Comparison of ENCODE assay signal across 7 mouse cellular contexts in the genomic region with DNA sequence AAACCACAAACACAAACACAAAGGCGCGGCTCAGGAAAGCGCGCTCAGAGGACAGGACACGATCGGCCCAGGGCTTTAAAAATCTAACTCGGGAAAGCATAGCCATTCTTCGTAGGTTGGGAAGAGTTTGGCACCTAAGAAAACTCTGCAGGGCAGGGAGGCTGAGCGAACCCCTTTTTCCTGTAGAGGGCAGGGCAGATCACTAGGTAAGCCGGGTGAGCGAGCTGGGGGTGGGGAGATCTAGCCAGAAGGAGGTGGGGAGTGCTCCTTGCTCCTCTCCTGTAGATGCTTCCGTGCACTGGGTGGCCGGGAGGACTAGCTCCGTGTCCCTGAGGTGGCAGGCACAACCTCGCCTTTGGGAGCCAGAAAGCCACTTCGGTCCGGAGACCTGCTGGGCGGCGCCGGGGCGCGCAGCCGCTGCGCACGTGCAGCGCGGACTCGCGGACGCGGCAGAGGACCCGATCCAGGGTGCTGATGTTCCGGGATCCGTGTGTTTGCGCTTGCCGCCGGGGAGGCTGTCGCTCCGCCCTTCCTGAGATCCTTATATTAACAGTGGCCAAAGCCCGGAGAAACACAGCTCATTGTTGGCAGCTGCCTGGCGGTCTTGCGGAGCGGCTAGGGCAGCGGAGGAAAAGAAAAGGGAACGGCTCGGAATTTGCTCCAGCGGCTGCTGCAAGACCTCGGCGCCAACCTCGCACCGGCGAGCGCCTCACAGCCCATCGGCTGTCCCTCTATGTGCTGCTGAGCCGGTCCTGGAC. TPM values are rescaled to one million over a fixed set of nuclear protein-coding genes. Genes with fewer than 3 reads are reported as not detected.
DNase-seq lines count a peak whose midpoint lies in the region; ATAC-seq lines count a peak whose summit lies in the region.

A gene (plus strand): TSS at position 566 of the 758 bp plus-strand sequence.

- peak; percentile 85 for ATAC-seq in intestine, embryonic 15.5 days

- H3K9me3 ChIP-seq in intestine, embryonic 15.5 days = no peaks in the 10 kb centered on the region
- no peaks in the 10 kb centered on the region for H3K9me3 ChIP-seq in midbrain, embryonic 10.5 days (replicated peaks)

- no peaks in the 10 kb centered on the region for H3K36me3 ChIP-seq in intestine, embryonic 15.5 days
- H3K36me3 ChIP-seq in midbrain, embryonic 10.5 days = peaks cover 20% of the 10 kb centered on the region

- WGBS in intestine, embryonic 15.5 days = under 1% methylated on average over 55 of the region's 55 CpGs
- under 1% methylated on average over 55 of the region's 55 CpGs for WGBS in midbrain, embryonic 10.5 days

- intact Hi-C loops in gastrocnemius, postnatal 36 days (cut with DNase I) = loop anchor here (5.0 to 10.0 kb wide), 4 partner anchors 201 to 1168 kb away; no protein-coding TSS in a partner anchor
- intact Hi-C loops in left cerebral cortex, postnatal 25 days (cut with DNase I) = loop anchor here (2.0 to 10.0 kb wide), 10 partner anchors 160 to 1916 kb away; no protein-coding TSS in a partner anchor

- peaks cover 8% of the 10 kb centered on the region for H3K4me1 ChIP-seq in intestine, embryonic 15.5 days (replicated peaks)
- H3K4me1 ChIP-seq in midbrain, embryonic 10.5 days = peaks cover 44% of the 10 kb centered on the region

- peak within 1 kb of the TSS; percentile 97 for H3K9ac ChIP-seq in intestine, embryonic 15.5 days

- peak within 1 kb of the TSS; percentile 89 for H3K4me3 ChIP-seq in intestine, embryonic 15.5 days (replicated peaks)
- peak within 1 kb of the TSS; percentile 98 for H3K4me3 ChIP-seq in midbrain, embryonic 10.5 days

- H3K4me2 ChIP-seq in intestine, embryonic 15.5 days (replicated peaks) = peak within 1 kb of the TSS; percentile 83

- H3K27me3 ChIP-seq in intestine, embryonic 15.5 days (replicated peaks) = no peaks in the 10 kb centered on the region
- no peaks in the 10 kb centered on the region for H3K27me3 ChIP-seq in midbrain, embryonic 10.5 days (ENCODE audit: low read depth, poor library complexity, severe bottlenecking)

- peak within 1 kb of the TSS; percentile 99 for H3K27ac ChIP-seq in intestine, embryonic 15.5 days
- peak within 1 kb of the TSS; percentile 99 for H3K27ac ChIP-seq in midbrain, embryonic 10.5 days (replicated peaks)

- DNase-seq in adrenal gland, adult 18-20 months (ENCODE audit: low spot score in 2 of 2) = peak; percentile 100
- peak; percentile 94 for DNase-seq in embryo, embryonic 11 days
- DNase-seq in gastrocnemius, postnatal 36 days = peak; percentile 96 to 100
- DNase-seq in left cerebral cortex, postnatal 25 days (ENCODE audit: low spot score in 2 of 2) = peak; percentile 98 to 99
- DNase-seq in midbrain, embryonic 10.5 days (ENCODE audit: low spot score) = peak; percentile 97
- peak; percentile 99 for DNase-seq in right cerebral cortex, postnatal 4 days

RNA-seq across cellular contexts. Expression of the gene that starts here (rescaled TPM):
- total RNA-seq in adrenal gland, adult 18-20 months (2021) = 10 to 100 TPM; 32.7 to 76.3 TPM
- total RNA-seq in gastrocnemius, postnatal 36 days (2021) = 10 to 100 TPM; 45.9 to 51.3 TPM
- 48.9 and 49.5 TPM in 2 replicates for polyA plus RNA-seq in intestine, embryonic 15.5 days (2015; fragmentation: Nextera tagmentation; extraction: Ambion mirVana)
- total RNA-seq in left cerebral cortex, postnatal 25 days (2021) = 10 to 100 TPM; 45.0 to 49.2 TPM
- polyA plus RNA-seq in midbrain, embryonic 10.5 days (2016; fragmentation: Nextera tagmentation; extraction: Ambion mirVana) = 59.6 and 60.1 TPM in 2 replicates

Comparison
In these comparisons a context has a peak if more than half of its experiments do, and no peak if none do; other contexts are left out.
1. Peak in every context shown above with its lines: DNase-seq, ATAC-seq, H3K4me3 ChIP-seq and H3K27ac ChIP-seq.